Mouse (Mus musculus): Measurements from ENCODE around the gene Chn2.

Gene Chn2

DNA sequence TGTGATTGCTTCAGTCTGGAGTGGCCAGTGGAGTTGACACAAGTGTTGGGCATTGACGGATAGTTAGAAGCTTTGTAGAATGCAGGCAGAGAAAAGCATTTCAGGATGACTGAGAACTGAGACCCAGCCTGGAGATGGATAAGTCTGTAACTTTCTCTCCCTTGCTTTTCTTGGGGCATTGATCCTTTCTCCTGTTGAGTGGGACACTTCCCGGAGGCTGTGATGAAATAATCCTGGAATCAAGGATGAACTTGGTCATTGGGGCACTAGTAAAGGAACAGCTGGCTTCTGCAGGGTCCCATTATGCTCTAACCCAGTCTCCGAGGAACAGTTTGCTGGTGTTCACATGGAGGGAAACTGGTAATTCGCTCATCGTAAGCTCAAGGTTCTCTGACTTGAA, 4.2 kb downstream of the Chn2 start:
- DNase-seq, result no peak

DNA sequence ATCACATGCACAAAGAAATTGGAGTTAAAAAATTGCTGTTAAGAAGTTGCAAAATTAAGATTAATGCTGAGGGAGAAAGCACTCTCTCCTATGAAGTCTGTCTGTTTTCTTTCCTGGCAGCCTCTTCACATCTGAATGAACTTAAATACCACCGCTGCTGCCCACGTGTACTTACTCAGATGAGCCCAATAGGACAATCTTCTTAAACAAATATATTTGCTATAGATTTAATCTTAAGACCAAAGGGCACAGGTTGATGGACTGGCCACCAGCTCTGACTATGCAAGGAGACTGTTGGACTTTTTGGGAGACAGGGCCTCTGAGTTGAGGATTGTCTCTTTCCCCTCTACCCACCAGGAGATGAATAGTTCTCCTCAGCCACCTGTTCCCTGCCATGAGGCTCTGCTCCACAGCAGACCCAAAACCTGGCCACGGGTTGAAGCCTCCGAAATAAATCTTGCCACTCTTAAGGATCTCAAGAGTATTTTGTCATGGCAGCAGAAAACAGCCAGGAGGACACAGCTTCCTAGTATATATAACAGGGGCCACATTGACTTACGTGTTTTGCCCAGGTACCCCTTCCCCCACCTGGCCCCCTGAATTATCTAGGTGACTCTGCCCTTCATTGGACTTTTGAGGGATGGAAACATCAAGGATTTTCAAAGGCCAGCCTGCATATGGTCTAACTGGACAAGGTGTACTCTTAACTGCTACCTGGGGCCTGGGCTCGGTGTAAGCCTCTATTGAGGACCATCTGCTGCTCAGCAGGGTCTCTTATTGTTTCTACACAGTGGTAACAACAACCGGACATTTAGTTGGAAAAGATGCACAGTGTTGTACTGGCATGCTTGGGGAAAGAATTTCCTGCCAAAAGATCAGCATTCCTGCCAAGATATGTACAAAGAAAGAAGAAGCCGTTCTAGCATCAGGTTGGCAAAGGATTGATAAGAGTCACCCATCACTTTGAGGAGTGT, 6.7 kb downstream of the Chn2 start:
- DNase-seq, result no peak

DNA sequence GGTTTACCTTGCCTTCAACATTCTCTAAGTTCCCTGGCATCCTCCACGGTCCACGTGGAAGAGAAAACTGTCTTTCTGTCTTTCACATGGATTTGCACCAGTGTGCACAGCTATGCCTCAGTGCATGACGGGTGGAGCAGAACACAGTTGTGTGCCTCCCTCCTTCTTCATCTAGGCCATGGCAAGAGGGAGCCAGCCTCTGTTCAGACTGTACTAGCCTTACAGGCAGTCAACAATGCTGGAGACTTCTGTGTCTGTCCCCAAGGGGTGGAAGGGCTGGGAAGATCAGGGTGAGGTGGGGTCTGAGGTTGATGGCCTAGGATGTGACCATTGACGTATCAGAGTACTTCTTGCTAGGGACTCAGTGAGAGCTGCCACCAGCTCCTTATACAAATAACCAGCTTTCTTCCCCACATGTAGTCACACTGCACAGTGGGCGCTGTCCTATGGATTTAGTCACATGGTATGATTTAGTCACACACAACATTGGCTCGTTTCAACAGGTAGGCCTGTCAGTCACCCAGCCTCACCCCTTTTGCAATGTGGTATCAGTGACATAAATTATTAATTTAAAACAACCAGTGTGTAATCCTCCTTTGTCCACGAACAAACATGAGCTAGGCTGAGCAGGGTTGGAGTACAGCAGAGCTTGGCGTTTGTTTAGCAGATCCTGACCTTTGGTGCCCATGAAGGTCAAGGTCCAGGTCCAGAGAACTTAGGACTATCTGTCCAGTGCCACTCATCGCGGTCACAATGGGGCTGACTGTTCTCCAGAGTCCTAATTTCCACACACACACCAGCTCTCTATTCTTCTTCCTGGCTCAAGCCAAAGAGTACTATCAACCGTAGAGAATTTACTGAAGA, 7.8 kb downstream of the Chn2 start:
- no peak for DNase-seq

GRCm38 (mm10) chr6:54048768-54049167, 9.4 kb downstream of the Chn2 start:
- DNase-seq, result no peak

DNA sequence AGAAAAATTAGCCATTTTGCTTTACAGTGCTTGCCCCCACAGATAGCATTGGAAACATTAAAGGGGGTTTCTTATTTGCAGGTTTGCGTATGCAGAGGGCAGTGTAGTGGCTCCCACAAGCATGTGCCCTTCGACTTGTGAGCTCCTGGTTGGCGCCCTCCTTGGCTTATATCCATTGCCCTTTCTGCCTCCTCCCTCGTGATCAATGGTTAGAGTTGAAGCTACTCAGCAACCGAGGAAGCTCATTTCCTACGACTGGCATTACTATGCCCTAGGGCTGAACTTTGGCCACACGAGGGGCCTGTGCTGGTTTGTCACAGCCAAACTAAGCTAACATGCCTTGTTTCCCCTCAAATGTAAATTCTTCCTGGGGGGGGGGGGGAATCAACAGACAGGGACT, 11.8 kb downstream of the Chn2 start:
- DNase-seq, result no peak

DNA sequence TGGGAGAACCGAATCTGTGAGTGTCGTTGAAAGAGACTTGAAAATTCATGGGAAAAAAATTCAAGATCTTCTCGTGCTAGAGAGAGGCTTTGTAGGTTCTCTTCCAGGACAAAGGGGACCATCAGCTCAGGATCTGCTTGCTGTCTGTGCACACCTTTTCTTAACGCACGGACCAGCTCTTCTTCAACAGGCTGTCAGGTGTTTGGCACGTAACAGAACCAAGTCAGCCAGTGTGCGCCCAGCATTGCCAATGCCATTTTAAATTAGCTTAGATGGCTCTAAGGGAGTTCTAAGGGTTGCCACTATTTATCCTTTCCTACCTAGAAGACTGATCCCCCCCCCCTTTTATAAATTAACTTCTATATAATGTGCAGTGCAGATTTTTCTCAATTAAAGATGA, 12.8 kb downstream of the Chn2 start:
- DNase-seq, result no peak

DNA sequence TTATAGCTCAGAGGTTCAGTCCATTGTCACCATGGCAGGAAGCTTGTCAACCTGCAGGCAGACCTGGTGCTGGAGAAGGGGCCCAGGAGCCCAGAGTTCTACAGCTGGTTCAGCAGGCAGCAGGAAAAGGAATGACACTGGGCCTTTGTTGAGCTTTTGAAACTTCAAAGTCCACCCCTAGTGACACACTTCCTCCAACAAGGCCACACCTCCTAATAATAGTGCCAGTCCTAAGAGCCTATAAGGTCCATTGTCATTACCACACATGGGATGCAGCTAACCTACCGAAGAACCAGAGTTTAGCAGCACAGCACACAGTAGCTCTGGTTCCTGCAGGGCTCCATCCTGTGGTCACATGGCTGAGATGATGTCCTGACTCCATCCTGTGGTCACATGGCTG, 13.3 kb downstream of the Chn2 start:
- DNase-seq, result no peak

GRCm38 (mm10) chr6:54053316-54053715, 14.0 kb downstream of the Chn2 start:
- no peak for DNase-seq

DNA sequence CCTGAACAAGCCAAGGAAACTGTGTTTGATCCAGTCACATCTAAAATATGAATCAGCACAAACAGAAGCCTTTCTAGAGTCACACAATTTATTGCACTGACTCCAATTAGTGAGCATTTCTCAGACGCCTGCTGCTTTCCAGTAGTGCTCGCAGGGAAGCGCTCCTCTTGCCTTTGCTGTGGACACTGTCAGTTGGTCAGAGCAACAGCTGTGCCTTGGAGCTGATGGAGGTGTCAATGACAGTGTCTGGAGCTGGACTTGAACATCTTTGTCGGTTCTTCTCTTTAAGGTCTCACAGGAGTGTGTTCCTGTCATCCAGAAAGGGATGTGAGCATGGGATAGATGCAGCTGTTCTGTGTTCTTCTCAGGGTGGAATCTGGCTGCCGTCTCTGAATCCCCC, 16.0 kb downstream of the Chn2 start:
- no peak for DNase-seq

GRCm38 (mm10) chr6:54056548-54057532, 17.5 kb downstream of the Chn2 start:
- DNase-seq, result no peak

GRCm38 (mm10) chr6:54057661-54058060, 18.3 kb downstream of the Chn2 start:
- DNase-seq, result no peak

DNA sequence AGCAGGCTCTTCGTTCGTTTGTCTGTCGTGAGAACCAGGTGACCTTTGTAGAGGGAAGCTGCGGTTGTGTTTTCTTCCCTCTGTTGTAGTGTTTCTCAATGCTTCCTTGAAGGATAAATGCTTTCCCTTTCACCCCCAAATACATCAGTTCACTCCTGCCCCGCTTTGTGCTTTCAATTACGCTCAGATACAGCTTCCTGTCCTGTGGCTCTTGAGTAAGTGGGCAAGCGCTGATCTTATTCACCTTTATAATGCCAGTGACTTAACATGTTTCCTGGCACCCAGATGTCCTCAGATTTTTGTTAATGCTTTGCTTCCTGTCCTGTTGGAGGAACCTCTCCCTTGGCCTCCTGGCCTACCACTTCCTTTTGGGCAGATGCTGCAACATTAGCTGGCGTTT, 19.5 kb downstream of the Chn2 start:
- no peak for DNase-seq

GRCm38 (mm10) chr6:54060258-54060657, 20.9 kb downstream of the Chn2 start:
- no peak for DNase-seq

DNA sequence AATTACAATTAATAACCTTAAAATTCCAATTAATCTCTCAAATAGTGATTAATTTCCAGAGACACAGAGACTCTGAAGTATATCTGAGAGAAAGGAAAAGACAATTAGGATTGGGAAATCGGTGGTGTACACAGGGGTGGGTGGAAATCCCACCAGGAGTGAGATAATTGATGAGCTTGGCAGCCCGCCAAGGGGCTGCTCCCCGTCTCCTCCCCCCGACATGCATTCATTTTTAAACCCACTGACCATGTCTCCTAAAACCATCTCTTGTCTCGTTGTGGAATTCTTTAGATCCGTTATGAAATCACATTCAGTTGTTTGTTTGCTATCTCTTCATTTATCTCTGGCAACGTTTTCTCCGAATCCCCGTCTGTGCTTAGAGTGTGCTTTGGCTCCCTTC, 22.0 kb downstream of the Chn2 start:
- no peak for DNase-seq

DNA sequence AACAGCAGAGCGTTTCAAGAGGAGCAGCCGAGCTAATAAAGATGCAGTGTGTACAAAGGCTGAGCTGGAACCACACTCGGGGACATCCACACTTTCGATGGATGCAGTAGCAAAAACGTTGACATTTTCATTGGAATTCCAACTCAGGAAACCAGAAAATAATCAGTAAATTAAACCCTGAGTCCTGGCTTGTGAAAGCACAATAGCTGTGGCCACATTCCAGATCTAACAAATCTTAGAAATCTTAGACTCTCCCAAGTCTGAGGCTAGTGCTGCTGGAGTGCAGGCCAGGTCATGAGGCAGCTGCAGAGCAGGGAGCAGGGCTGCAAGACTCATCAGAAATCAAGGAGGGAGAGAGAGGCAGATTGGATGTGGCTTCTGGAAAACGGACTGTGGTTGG, 24.5 kb downstream of the Chn2 start:
- no peak for DNase-seq

GRCm38 (mm10) chr6:54067380-54067779, 28.0 kb downstream of the Chn2 start:
- no peak for DNase-seq

GRCm38 (mm10) chr6:54068882-54069281, 29.5 kb downstream of the Chn2 start:
- no peak for DNase-seq

GRCm38 (mm10) chr6:54070736-54071135, 31.4 kb downstream of the Chn2 start:
- peak; percentile 13 for DNase-seq

GRCm38 (mm10) chr6:54071478-54071877, 32.1 kb downstream of the Chn2 start:
- DNase-seq, result no peak

- DNase-seq, result no peak
Observed at GRCm38 (mm10) chr6:54074454-54074853, 35.1 kb downstream of the Chn2 start.

- no peak for DNase-seq
Observed at GRCm38 (mm10) chr6:54075419-54075818, 36.1 kb downstream of the Chn2 start.

DNA sequence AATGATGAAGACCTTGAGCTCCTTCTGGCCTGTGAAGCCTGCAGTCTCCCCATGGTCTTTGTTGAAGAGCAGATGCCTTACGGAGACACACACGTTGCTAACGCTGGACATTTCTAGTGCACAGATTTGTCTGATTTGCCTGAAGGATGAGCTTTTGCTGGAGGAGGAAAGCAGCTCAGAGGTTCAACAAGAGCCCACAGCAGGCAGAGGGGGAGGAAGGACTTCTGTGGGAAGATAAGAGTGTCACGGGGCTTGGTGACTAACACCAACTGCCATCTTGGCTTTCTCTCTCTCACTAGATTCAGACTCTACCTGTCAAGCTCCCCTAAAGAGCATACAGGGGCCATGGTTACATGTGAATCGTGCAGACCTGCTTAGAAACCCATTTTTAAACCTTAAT, 37.3 kb downstream of the Chn2 start:
- no peak for DNase-seq

GRCm38 (mm10) chr6:54078269-54078668, 38.9 kb downstream of the Chn2 start:
- peak; percentile 12 for DNase-seq

Measured in thymus, postnatal 14 days (tissue).